Mouse (Mus musculus) heart, adult 2 months (tissue): Measurements from ENCODE around the gene Armc10. TPM values are rescaled to one million over a fixed set of nuclear protein-coding genes. Genes with fewer than 3 reads are reported as not detected.
"Not testable (repeated sequence)": the region's sequence is repeated elsewhere in the genome, so short reads cannot be mapped to it uniquely, and the experiment has no call there.

ENCODE experiments used
- DNase-seq, 2 experiments: peaks; one replicate each; pipeline ENCODE4 v3.0.0; 2021
- H3K27ac ChIP-seq: fragments of 200-600 bp; 2 replicates; pipeline ENCODE4 v1.8.1; 2022
- H3K27me3 ChIP-seq: fragments of 200-500 bp; 2 replicates; pipeline ENCODE4 v1.6.1; 2012; ENCODE audit warnings: mild to moderate bottlenecking, low read length, inconsistent platforms, mixed read lengths; ENCODE audit not compliant: control insufficient read depth, insufficient read depth
- H3K36me3 ChIP-seq: fragments of 200-500 bp; 2 replicates; pipeline ENCODE4 v1.6.1; 2012; ENCODE audit warnings: low read length, inconsistent platforms; ENCODE audit not compliant: control insufficient read depth, insufficient read depth
- H3K4me1 ChIP-seq: fragments of 200-500 bp; 2 replicates; pipeline ENCODE4 v1.6.1; 2011; ENCODE audit warnings: low read length; ENCODE audit not compliant: control insufficient read depth, insufficient read depth
- H3K4me3 ChIP-seq: fragments of 200-600 bp; 2 replicates; pipeline ENCODE4 v1.8.1; 2022
- H3K79me2 ChIP-seq: fragments of 200-500 bp; replicated peaks from 2 replicates; pipeline ENCODE4 v1.6.1; 2012; ENCODE audit warnings: mild to moderate bottlenecking, inconsistent platforms, low read length, moderate library complexity, mixed read lengths; ENCODE audit not compliant: control insufficient read depth, insufficient read depth
- H3K9ac ChIP-seq: fragments of 200-500 bp; 2 replicates; pipeline ENCODE4 v1.6.1; 2012; ENCODE audit warnings: low read depth, mild to moderate bottlenecking, control low read depth, inconsistent platforms, low read length, mixed read lengths
- CTCF ChIP-seq: fragments of 200-600 bp; IDR thresholded peaks from 2 replicates; pipeline ENCODE4 v1.8.1; 2022; ENCODE audit warnings: antibody characterized with exemption, mild to moderate bottlenecking, moderate library complexity
- EP300 ChIP-seq: fragments of 200-500 bp; IDR thresholded peaks from 2 replicates; pipeline ENCODE4 v1.6.1; 2011; ENCODE audit warnings: low read depth, low read length, control low read depth; ENCODE audit not compliant: insufficient read depth
- POLR2A ChIP-seq: fragments of 200-500 bp; IDR thresholded peaks from 2 replicates; pipeline ENCODE4 v1.6.1; 2011; ENCODE audit warnings: mild to moderate bottlenecking, low read depth, low read length, control low read depth; ENCODE audit not compliant: insufficient read depth
- whole genome bisulfite sequencing: fragments of 180-500 bp; shearing (Covaris S2); methylation state at CpG from one replicate; pipeline ENCODE4 v1.1.7; 2018; 5-methylcytosine and 5-hydroxymethylcytosine counted together
- intact Hi-C: fragments of 180-260 bp; cut with DNase I; formaldehyde crosslinking; loops from one replicate; pipeline ENCODE4 v1.15.1; 2025
- long read RNA-seq: library from polyadenylated mRNA; stranded (forward); transcript quantifications from one replicate; pipeline ENCODE4 v2.0.0, GENCODE M21; 2021
- polyA plus RNA-seq: library from polyadenylated mRNA; depleted of rRNA; stranded (reverse); fragments of >200 nt; gene quantifications from 2 replicates; pipeline ENCODE4 v1.2.3, GENCODE M21; 2012; rRNA removed
- total RNA-seq, 2 experiments: library from RNA; stranded (reverse); gene quantifications; 2 replicates each; pipeline ENCODE4 v1.2.3; 2021

Armc10 gene
- total RNA-seq (1 to 10 TPM; 8.0 to 9.4 TPM), polyA plus RNA-seq (10.8 and 12.2 TPM in 2 replicates)
- long read RNA-seq, transcript Armc10-201 (6 exons, 2,221 nt): major isoform, 7 of 7 reads
- long read RNA-seq, partial matches to known transcripts: 0 of 7 reads
- long read RNA-seq, other reads (novel, unspliced or antisense): 0 of 7 reads

DNA sequence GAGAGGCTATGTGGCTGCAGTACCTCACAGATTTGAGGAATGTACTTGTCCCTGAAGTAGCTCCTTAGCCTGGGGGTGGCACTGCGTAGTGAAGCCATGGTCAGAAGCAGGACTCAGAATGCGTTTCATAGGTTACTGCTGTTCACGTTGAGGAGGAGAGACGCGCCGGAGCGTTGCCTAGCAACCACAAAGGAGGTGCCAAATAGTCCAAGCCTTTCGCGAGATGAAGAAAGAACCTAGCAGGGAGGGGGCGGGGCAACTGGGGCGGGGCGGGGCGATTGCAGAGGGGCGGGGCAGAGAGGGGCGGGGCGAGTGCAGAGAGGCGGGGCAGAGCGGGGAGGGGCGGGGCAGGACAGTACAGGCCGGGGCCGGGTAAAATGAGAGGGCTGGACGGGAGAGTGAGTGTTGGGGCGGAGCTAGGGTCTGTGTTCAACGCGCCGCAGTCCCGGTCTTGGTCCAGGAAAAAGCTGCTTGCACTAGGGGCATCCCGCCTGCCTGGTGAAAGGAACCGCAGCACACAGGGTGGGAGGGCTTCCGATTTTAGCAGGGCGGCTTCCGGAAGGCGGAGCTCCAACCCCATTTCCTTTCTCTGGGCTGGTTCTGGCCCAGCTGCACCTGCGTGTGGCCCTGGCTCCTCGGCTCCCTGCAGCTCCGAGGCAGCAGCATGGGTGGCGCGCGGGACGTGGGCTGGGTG, at the start of gene Armc10, which contains the start of gene Fbxl13:
Gene Armc10 (plus strand): TSS at position 375 of the 694 bp plus-strand sequence.
Gene Fbxl13 (minus strand): TSS at position 196 of the 694 bp plus-strand sequence.
- Histone ChIP-seq H3K27ac (peak within 1 kb of the TSS; percentile 65), H3K4me1 (peaks cover 2% of the 10 kb centered on the region), H3K36me3 (no peaks in the 10 kb centered on the region), H3K9ac (peak within 1 kb of the TSS; percentile 91), H3K27me3 (no peaks in the 10 kb centered on the region), H3K4me3 (peak within 1 kb of the TSS; percentile 74), H3K79me2 (no peaks in the 10 kb centered on the region)
- peak; percentile 86 to 90 for DNase-seq
- 0 out of 2 replicates have a peak, but pooled peaks have one; percentile 9 for TF ChIP-seq EP300
- no peak for TF ChIP-seq CTCF
- peak; percentile 67 for TF ChIP-seq POLR2A
- intact Hi-C loops: loop anchor here (5.0 to 10.0 kb wide), 3 partner anchors 57 to 761 kb away; partner anchors contain the start of genes Dnajc2, Napepld, Phtf2 and Psmc2
- under 1% methylated on average over 35 of the region's 40 CpGs for WGBS

DNA sequence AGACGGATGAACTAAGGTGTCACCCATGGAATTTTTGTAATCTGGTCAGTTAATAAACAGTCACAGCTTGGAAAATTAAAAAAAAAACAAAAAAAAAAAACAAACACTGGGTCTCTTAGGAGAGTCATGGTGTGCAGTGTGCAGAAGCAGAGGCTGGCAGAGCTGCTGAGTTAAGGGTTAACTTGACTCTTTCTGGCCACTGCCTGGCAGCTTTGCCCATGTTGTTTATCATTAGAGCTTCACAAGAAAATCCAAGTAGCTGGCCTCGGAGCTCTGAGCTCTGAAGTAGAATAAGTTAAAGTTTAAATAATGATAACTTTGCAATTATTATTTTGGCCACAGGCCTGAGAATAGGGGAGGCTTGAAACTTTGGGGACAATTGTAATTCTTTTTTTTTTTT, 46.1 kb upstream of the Armc10 start:
- WGBS: 59% methylated on average over 2 of the region's 2 CpGs
- H3K36me3 ChIP-seq, H3K4me3 ChIP-seq, H3K9ac ChIP-seq, H3K27me3 ChIP-seq, H3K4me1 ChIP-seq, H3K79me2 ChIP-seq, intact Hi-C loops, H3K27ac ChIP-seq, DNase-seq: not testable (repeated sequence)

DNA sequence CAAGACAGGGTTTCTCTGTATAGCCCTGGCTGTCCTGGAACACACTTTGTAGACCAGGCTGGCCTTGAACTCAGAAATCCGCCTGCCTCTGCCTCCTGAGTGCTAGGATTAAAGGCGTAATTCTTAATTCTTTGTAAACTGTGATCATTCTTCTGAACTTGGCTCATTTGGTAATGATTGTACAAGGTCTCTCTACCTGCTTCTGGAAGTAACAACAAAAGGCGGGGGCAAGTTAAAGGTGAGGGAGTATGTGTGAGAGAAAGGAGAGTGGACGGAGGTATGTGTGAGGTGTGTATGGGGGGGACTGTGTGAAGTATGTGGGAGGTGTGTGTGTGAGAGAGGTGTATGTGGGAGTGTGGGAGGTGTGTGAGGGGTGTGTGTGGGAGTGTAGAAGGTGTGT, 45.7 kb upstream of the Armc10 start:
- 93% methylated on average over 4 of the region's 4 CpGs for WGBS
- H3K9ac ChIP-seq: no peak overlapping the region
- H3K36me3 ChIP-seq: no peaks in the 10 kb centered on the region
- no peaks in the 10 kb centered on the region for H3K4me1 ChIP-seq
- TF ChIP-seq EP300 (no peak), CTCF (no peak), POLR2A (no peak)
- DNase-seq: no peak
- H3K4me3 ChIP-seq: no peak overlapping the region
- H3K79me2 ChIP-seq: no peaks in the 10 kb centered on the region
- intact Hi-C loops: no loop called here
- H3K27ac ChIP-seq: no peak overlapping the region
- H3K27me3 ChIP-seq: no peaks in the 10 kb centered on the region

DNA sequence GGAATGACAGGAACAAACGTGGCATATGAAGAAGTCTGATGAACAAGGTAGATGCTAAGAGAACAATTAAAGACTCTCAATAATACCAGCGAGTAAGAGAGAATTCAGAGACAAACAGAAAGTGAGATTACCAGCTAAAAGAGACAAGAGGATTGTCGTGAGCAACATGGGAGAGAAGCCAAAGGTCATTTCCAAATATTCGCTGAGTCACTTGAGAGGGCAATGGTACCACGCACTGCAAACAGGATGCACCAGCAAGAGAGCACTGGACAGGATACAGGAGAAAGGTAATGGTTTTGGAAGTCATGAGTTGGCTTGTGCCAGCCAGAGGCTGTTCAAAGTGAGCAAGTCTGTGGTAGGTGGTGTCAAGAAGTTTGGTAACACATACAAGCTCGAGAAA, 39.7 kb upstream of the Armc10 start:
- no peaks in the 10 kb centered on the region for H3K4me1 ChIP-seq
- H3K27me3 ChIP-seq: no peaks in the 10 kb centered on the region
- no peaks in the 10 kb centered on the region for H3K36me3 ChIP-seq
- intact Hi-C loops: no loop called here
- WGBS: 52% methylated on average over 6 of the region's 6 CpGs
- no peaks in the 10 kb centered on the region for H3K79me2 ChIP-seq
- no peak for TF ChIP-seq EP300
- no peak for TF ChIP-seq CTCF
- TF ChIP-seq POLR2A: no peak
- H3K4me3 ChIP-seq: no peak overlapping the region
- H3K9ac ChIP-seq: no peak overlapping the region
- H3K27ac ChIP-seq: no peak overlapping the region
- no peak for DNase-seq

DNA sequence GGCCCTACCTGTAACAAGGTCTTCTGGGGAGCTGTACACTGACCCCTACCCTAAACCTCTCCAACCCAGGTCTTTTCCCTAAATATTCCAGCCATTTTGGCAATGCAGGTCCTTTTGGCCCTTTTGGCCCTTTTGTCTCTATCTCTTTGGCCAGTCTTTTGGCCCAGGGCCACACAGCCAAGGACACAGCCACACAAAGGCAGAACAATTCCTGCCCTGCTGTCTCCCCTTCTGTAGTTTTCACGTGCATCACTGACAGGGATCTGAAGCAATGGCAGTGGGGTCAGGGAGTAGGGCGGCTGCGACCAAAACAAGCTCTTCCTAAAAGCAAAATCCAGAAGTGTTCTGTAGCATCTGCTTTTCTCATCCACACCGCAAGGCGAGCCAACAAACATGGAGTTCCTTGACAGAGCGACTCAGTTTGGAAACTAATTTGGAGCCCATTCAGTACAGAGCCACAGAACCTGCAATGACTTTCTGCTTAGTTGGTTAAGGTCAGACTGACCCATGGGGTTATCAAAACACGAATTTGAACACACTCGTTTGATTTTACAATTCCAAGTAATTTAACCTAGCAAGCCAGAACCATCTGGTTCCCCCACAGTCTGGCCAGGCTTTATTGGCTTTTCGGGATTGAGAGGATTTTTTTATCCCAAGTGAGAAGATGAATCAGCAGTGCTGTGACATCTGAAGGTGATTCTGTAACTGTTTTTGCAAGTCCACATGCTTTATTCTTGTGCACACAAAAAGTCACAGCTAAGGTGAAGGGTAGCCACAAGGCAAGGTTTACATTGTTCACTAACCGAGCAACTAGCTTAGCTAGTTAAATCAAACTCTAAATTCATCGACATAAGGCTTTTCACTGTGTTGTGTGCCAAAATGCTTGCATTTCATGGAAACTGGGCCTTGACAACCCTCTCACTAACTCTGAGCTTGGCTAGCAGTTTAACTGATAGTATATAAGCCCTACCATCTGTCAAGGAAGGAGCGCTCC, 37.0 kb upstream of the Armc10 start:
- intact Hi-C loops: no loop called here
- DNase-seq: no peak
- no peak overlapping the region for H3K27ac ChIP-seq

More for the DNA sequence above, 37.0 kb upstream of the Armc10 start:
- Histone ChIP-seq H3K79me2 (no peaks in the 10 kb centered on the region), H3K9ac (no peak overlapping the region), H3K4me1 (no peaks in the 10 kb centered on the region), H3K27me3 (no peaks in the 10 kb centered on the region), H3K4me3 (no peak overlapping the region), H3K36me3 (no peaks in the 10 kb centered on the region)
- TF ChIP-seq POLR2A: no peak
- no peak for TF ChIP-seq EP300
- TF ChIP-seq CTCF: no peak
- 61% methylated on average over 12 of the region's 12 CpGs for WGBS
